In the genomic region with DNA sequence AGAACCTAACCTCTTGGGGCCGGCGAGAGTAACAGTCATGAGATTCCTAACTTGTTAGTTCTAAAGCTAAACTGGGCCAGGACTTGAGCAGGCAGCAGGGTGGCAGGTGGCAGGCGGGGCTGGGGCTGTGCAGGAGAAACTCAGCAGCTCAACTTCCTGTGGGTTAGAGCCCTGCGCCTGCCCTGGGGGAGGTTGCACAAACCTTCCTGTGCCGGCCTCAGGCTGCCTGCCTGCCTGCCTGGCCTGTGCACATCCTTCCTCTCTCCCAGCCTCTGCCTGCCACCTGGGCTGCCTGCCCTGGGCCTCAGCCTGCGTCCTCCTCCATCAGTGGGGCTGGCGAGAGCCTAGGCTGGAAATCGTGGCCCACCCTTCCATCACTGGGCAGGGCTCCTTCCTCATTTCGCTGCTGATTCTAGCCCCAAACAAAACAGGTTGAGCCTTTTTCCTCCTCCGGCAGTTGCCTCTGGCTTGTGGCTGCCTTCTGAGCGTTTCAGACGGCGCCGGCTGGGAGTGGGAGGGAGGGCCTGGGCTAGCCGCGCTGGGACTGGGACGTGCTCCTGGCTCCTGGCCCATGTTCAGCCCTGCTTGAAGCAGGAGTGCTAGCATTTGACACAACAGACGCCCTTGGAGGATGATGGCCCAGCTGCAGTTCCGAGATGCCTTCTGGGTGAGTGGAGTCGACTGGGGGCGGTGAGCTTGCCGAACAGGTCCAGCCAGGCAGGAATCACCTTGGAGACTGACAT, we compare ENCODE assay signal across 9 mouse cellular contexts. TPM values are rescaled to one million over a fixed set of nuclear protein-coding genes. Genes with fewer than 3 reads are reported as not detected.
DNase-seq lines count a peak whose midpoint lies in the region; ATAC-seq and TF ChIP-seq lines count a peak whose summit lies in the region.
"Had no signal": no experiment of that assay in that cellular context is flagged by ENCODE, and none has a peak within 500 bp of the region (broad histone marks: within the 10 kb centered on the region; RNA-seq: fewer than 3 reads in every experiment).

A gene (plus strand): TSS at position 185 of the 743 bp plus-strand sequence.

- 23% methylated on average over 22 of the region's 22 CpGs for WGBS in heart, embryonic 12.5 days
- WGBS in kidney, embryonic 15.5 days: 17% methylated on average over 22 of the region's 22 CpGs
- WGBS in liver, embryonic 11.5 days: 27% methylated on average over 22 of the region's 22 CpGs

- no peaks in the 10 kb centered on the region for H3K36me3 ChIP-seq in heart, embryonic 12.5 days
- no peaks in the 10 kb centered on the region for H3K36me3 ChIP-seq in kidney, embryonic 15.5 days
- no peaks in the 10 kb centered on the region for H3K36me3 ChIP-seq in liver, embryonic 11.5 days (ENCODE audit: control insufficient read depth, insufficient read depth, low read length)
- H3K36me3 ChIP-seq in myocyte (ENCODE audit: control insufficient read depth, insufficient read depth): no peaks in the 10 kb centered on the region
- H3K36me3 ChIP-seq: G1E had no signal

- H3K27ac ChIP-seq in heart, embryonic 12.5 days (ENCODE audit: poor library complexity, severe bottlenecking): peak within 1 kb of the TSS; percentile 55; the same call in 1 of the 2 replicates
- H3K27ac ChIP-seq in kidney, embryonic 15.5 days: peak within 1 kb of the TSS; percentile 74
- H3K27ac ChIP-seq in liver, embryonic 11.5 days (ENCODE audit: low read depth, low read length): no peak within 1 kb of the TSS

- H3K4me3 ChIP-seq in heart, embryonic 12.5 days: no peak within 1 kb of the TSS
- H3K4me3 ChIP-seq in kidney, embryonic 15.5 days (replicated peaks): peak within 1 kb of the TSS; percentile 3; the same call in 1 of the 2 replicates
- peak within 1 kb of the TSS; percentile 7 for H3K4me3 ChIP-seq in liver, embryonic 11.5 days (ENCODE audit: low read depth, low read length)
- no peak within 1 kb of the TSS for H3K4me3 ChIP-seq in myocyte

- H3ac ChIP-seq in myocyte (ENCODE audit: control insufficient read depth, insufficient read length): no peak within 1 kb of the TSS

- ATAC-seq in heart, embryonic 12.5 days (ENCODE audit: insufficient number of reproducible peaks, low FRiP score): peak; percentile 41; the same call in 1 of the 2 replicates
- peak; percentile 77 for ATAC-seq in kidney, embryonic 15.5 days (replicated peaks; ENCODE audit: low FRiP score)
- ATAC-seq in liver, embryonic 11.5 days (replicated peaks; ENCODE audit: low FRiP score): peak; percentile 43; the same call in 1 of the 2 replicates

- H3K9me3 ChIP-seq in heart, embryonic 12.5 days (replicated peaks): no peaks in the 10 kb centered on the region
- H3K9me3 ChIP-seq in kidney, embryonic 15.5 days (replicated peaks): no peaks in the 10 kb centered on the region
- H3K9me3 ChIP-seq in liver, embryonic 11.5 days (ENCODE audit: control insufficient read depth, low read length): no peaks in the 10 kb centered on the region
- H3K9me3 ChIP-seq: G1E had no signal

- peak; percentile 49 for TF ChIP-seq POLR2A in myocyte (IDR thresholded peaks at IDR 0.05; ENCODE audit: insufficient read length, low read depth)

- peak within 1 kb of the TSS; percentile 54 for H3K4me2 ChIP-seq in heart, embryonic 12.5 days
- H3K4me2 ChIP-seq in kidney, embryonic 15.5 days: peak within 1 kb of the TSS; percentile 48
- peak within 1 kb of the TSS; percentile 44 for H3K4me2 ChIP-seq in liver, embryonic 11.5 days
- H3K4me2 ChIP-seq in myocyte (ENCODE audit: low read depth): peak within 1 kb of the TSS; percentile 60

- H3K4me1 ChIP-seq in heart, embryonic 12.5 days (replicated peaks): peaks cover 20% of the 10 kb centered on the region
- H3K4me1 ChIP-seq in kidney, embryonic 15.5 days: peaks cover 13% of the 10 kb centered on the region
- peaks cover 3% of the 10 kb centered on the region; the same call in 1 of the 2 replicates for H3K4me1 ChIP-seq in liver, embryonic 11.5 days (replicated peaks; ENCODE audit: control insufficient read depth, insufficient read depth, low read length)

- peak; percentile 51 to 53 for DNase-seq in urinary bladder, adult 18-20 months (ENCODE audit: low spot score in 2 of 2)
- DNase-seq in urinary bladder, postnatal 10 days (ENCODE audit: low spot score): no peak
- DNase-seq in fibroblast of lung, adult 2 months (ENCODE audit: low read depth): peak; percentile 59
- DNase-seq in liver, embryonic 11.5 days (ENCODE audit: low spot score): peak; percentile 44
- peak; percentile 73 to 84 for DNase-seq in spleen, postnatal 4 days (ENCODE audit: low spot score in 2 of 2)

- no peaks in the 10 kb centered on the region for H3K27me3 ChIP-seq in heart, embryonic 12.5 days (replicated peaks)
- no peaks in the 10 kb centered on the region for H3K27me3 ChIP-seq in kidney, embryonic 15.5 days
- no peaks in the 10 kb centered on the region for H3K27me3 ChIP-seq in liver, embryonic 11.5 days (replicated peaks; ENCODE audit: control insufficient read depth, insufficient read depth, low read length)
- no peaks in the 10 kb centered on the region for H3K27me3 ChIP-seq in myocyte (ENCODE audit: control insufficient read depth, insufficient read depth, insufficient read length)

- H3K79me2 ChIP-seq in myocyte (ENCODE audit: control insufficient read depth, insufficient read depth): no peaks in the 10 kb centered on the region

- peak within 1 kb of the TSS; percentile 47; the same call in 1 of the 2 replicates for H3K9ac ChIP-seq in heart, embryonic 12.5 days
- 0 out of 2 replicates have a peak within 1 kb of the TSS, but pooled peaks have one; percentile 14 for H3K9ac ChIP-seq in kidney, embryonic 15.5 days
- no peak within 1 kb of the TSS; the same call in 1 of the 2 replicates for H3K9ac ChIP-seq in liver, embryonic 11.5 days (ENCODE audit: low read depth, low read length)

TF ChIP-seq in myocyte, 11 proteins besides CTCF, POLR2A, EP300 and RAD21:
- peak in 2 of 3 experiments; percentile 64 to 90 for TF ChIP-seq MYOD1 (IDR thresholded peaks at IDR 0.05; ENCODE audit: control insufficient read depth in 1 of 3, insufficient read length in 2 of 3, low read depth in 2 of 3)
- TF ChIP-seq E2F4 (IDR thresholded peaks at IDR 0.05; ENCODE audit: insufficient read depth): no peak
- TF ChIP-seq MYOG (IDR thresholded peaks at IDR 0.05; ENCODE audit: control insufficient read depth in 1 of 3, insufficient read depth in 1 of 3, insufficient read length in 2 of 3, low read depth in 2 of 3): peak in 2 of 3 experiments; percentile 18 to 81

RNA-seq across cellular contexts. Expression of the gene that starts here (rescaled TPM):
- 0.60 and 0.81 TPM in 2 replicates for polyA plus RNA-seq in heart, embryonic 12.5 days (2016; fragmentation: Nextera tagmentation; extraction: Ambion mirVana)
- polyA plus RNA-seq in kidney, embryonic 15.5 days (2015; fragmentation: Nextera tagmentation; extraction: Ambion mirVana): 1.1 and 1.4 TPM in 2 replicates
- 1.6 and 1.8 TPM in 2 replicates for polyA plus RNA-seq in liver, embryonic 11.5 days (2014; fragmentation: Nextera tagmentation; extraction: Ambion mirVana)
- polyA plus RNA-seq in myocyte (2012; fragmentation: generic; extraction: Trizol): 18.9 TPM

Comparison
In these comparisons a context has a peak if more than half of its experiments do, and no peak if none do; other contexts are left out.
1. Peak in ATAC-seq, H3K27ac ChIP-seq, H3K9ac ChIP-seq and H3K4me2 ChIP-seq in heart, embryonic 12.5 days; RNA of the gene not detected or under 1 TPM.
2. H3K4me3 ChIP-seq: peak in kidney, embryonic 15.5 days (single experiment) and liver, embryonic 11.5 days (single experiment); none in heart, embryonic 12.5 days (single experiment) and myocyte (single experiment).
3. Peak in every context shown above with its lines, with median percentiles within 50 percentile points of each other: ATAC-seq and H3K4me2 ChIP-seq.